Mouse (Mus musculus): ENCODE data around the gene Hrh1.

- TF ChIP-seq CTCF (IDR thresholded peaks at IDR 0.05; ENCODE audit: low read depth) = peak; percentile 66
- TF ChIP-seq EP300 (optimal IDR thresholded peaks at IDR 0.05) = no peak
Observed at GRCm38 (mm10) chr6:114461536-114461935, 63.8 kb downstream of the Hrh1 start.

Data from stomach, postnatal 0 days (tissue).